Mouse (Mus musculus) layer of hippocampus, adult 8-10 months (tissue): ENCODE data around the gene Zfp90. TPM values are rescaled to one million over a fixed set of nuclear protein-coding genes. Genes with fewer than 3 reads are reported as not detected.
"Not testable (repeated sequence)": the region's sequence is repeated elsewhere in the genome, so short reads cannot be mapped to it uniquely, and the experiment has no call there.

Experiments
- DNase-seq, 2 experiments: peaks; one replicate each; pipeline ENCODE4 v3.0.0; 2022; ENCODE audit warnings: low spot score in 2 of 2
- total RNA-seq, 4 experiments: library from RNA; stranded (reverse); gene quantifications; 2 replicates each; pipeline ENCODE4 v1.2.4; 2022

The Zfp90 gene
- total RNA-seq = 10 to 100 TPM; 11.0 to 15.2 (median 12.3) TPM

- DNase-seq = peak; percentile 91 to 95
Observed at GRCm38 (mm10) chr8:106415182-106415971, at the start of gene Zfp90. Gene Zfp90, plus strand, starts transcription at chr8:106415327.

DNA sequence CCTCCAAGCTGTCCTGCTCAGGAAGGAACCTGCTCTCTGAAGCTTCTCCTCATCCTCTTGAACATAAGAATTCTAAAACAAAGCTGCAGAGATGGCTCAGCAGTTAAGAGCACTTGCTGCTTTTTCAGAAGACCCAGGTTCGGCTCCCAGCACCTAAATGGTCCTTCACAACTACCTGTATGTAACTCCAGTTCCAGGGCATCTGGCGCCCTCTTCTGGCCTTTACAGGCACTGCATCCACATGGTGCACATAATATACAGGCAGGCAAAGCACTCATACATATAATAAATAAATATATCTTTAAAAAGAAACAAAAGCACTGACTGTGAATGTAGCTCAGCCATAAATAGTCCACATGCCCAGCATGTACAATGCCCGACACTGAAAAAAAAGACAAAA is 46.6 kb upstream of the Zfp90 start:
- no peak for DNase-seq

DNA sequence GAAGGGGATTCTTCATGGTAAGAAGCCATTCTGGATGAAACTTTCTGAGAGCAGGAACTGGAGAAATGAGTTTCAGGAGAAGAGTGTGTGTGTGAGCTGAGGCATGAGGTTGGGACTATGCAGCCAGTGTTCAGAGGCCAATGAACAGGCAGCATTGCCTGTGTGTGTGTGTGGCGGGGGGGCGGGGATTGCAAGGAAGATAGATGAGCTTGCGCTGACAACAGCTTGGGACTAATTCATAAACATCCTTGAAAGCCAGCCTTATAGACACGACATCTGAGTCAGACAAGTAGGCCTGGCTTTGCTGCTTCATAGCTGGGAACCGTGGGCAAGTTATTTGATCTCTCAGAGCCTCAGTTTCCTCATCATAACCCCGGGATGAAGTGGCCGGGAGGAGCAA is 46.1 kb upstream of the Zfp90 start:
- no peak for DNase-seq

GRCm38 (mm10) chr8:106375957-106376356 is 39.2 kb upstream of the Zfp90 start:
- DNase-seq = no peak

- DNase-seq = peak in 1 of 2 experiments; percentile 20
Observed at GRCm38 (mm10) chr8:106376862-106377261, 38.3 kb upstream of the Zfp90 start.

DNA sequence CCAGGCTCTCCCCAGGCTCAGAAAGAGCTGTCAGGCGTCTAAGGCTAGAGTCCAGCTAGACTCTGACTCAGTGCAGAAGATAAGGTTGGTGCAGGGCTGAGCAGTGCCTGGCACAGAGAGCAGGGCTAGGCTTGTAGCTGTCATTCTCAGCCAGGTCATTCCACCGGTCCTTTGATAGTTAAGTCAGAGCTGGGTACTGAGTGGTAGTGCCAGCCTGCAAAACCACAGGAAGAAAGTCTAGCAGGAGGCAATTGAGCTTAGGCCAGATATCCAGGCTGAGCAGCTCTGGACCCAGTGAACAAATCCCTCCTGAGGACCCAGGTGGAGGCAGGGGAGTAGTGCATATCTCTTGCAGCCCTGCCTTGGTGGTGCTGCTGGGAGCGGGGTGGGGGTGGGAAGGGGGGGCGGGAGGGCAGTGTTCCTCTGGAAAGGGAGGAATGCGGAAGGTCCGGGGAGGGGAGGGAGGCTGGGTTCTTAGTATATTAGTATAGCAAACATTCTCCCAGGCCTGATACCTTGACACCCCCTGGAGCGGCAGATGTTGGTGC is 36.6 kb upstream of the Zfp90 start:
- no peak for DNase-seq

GRCm38 (mm10) chr8:106379357-106379756 is 35.8 kb upstream of the Zfp90 start:
- no peak for DNase-seq

DNA sequence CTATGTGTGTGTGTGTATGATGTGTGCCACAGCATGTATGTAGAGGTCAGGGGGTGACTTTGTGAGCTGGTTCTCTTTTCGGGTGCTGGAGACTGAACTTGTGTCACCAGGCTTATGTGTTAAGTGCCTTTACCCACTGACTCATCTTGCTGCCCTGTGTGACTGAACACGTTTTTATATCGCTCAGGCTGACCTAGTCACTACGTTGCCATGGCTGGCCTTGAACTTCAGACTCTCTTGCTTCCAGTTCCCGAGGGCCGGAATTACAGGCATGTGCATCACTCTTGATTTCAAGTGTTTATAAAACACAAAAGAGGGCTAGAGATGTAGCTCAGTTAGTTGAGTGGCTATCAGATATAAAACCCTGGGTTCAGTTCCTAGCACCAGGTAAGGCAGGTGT is 34.1 kb upstream of the Zfp90 start:
- no peak for DNase-seq

GRCm38 (mm10) chr8:106387801-106388415 is 27.2 kb upstream of the Zfp90 start:
- no peak for DNase-seq

DNA sequence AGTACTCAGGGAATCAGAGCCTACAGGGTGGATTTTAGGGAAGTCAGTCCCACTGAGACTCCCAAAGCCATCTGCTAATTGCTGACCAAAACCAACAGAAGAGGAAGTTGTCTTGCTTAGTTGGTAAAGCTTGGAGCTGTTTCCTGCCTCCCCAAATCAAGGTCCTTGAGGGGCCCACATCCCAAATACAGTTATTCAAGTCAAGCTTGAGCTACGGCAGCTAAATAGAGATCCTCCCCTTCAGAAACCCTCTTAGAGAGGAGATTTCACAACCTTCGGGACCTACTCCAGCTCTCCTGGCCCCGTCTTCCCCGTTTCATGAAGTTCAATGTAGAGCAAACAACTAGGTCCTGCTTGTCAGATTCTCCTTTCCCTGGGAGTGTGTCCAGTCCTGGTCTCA is 20.6 kb upstream of the Zfp90 start:
- no peak for DNase-seq

DNA sequence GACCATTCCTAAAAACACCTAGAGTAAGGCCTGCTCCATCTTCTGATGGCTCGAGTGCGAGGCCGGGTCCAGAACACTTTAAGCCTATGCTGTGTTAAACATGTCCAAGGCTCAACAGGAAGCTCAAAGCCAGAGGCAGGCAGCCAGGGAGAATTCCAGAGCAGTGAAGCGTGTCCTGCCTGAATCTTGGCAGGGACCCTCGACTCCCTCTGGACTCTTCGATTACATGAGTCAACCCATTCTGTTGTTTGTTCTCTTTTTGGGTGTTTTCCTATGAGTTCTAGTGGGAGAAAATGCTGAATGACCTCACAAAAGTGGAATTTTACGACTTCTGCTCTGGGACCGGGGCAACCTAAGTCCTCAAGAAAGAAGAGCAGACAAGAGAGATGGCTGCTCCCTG is 15.4 kb upstream of the Zfp90 start:
- DNase-seq = peak in 1 of 2 experiments; percentile 21

GRCm38 (mm10) chr8:106400181-106400580 is 14.9 kb upstream of the Zfp90 start:
- DNase-seq = no peak

DNA sequence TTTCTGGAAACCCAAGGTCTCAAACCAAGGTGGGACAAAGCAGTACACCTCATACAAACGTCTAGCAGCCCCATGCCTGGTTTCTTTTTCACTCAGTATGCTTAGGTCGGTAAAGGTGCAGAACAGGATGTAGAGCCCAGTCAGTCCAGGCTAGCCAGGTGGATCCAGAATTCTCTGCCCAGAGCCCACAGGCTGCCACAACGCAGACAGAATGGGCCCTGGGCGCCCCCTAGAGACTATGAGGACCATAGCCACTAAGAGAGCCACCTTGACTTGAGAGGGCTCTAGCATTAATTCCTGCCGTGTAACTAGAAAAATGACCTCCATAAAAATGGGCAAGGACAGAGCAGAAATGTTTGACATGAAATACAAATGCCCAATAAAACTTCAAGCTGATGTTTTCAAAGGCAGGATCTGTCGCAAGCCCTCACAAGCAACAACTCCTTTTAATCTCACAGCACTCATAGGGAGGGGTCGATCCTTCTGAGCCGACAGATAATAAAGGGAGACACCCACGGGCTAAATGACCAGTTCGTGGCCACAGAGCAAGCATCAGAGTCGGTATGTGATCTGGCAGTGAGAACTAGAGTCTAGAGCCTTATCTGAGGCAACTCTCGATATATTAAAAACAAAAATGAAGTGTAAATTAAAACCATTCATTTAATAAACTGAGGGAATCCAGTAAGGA is 11.7 kb upstream of the Zfp90 start:
- peak; percentile 34 to 63 for DNase-seq

GRCm38 (mm10) chr8:106404825-106405224 is 10.3 kb upstream of the Zfp90 start:
- no peak for DNase-seq

GRCm38 (mm10) chr8:106405810-106406209 is 9.3 kb upstream of the Zfp90 start:
- no peak for DNase-seq

- no peak for DNase-seq
Observed at GRCm38 (mm10) chr8:106410055-106410454, 5.1 kb upstream of the Zfp90 start.

GRCm38 (mm10) chr8:106410564-106410963 is 4.6 kb upstream of the Zfp90 start:
- no peak for DNase-seq

GRCm38 (mm10) chr8:106411783-106412451 is 3.2 kb upstream of the Zfp90 start:
- DNase-seq = peak; percentile 30 to 63

DNA sequence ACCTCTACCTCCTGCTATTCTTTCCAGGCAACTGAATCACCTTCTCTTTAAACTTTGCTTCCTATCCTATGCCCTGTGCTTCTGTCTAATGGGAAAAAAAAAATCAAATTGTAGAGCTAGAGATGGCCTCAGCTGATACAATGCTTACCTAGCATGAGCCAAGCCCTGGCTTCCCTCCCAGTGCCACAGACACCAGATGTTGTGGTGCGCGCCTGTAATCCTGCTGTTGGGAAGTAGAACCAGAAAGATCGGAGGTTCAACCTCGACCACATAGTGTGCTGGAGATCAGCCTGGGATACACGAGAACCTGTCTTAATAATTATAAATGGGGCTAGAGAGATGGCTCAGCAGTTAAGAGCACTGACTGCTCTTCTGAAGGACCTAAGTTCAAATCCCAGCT is 2.6 kb downstream of the Zfp90 start:
- no peak for DNase-seq

- DNase-seq = no peak
Observed at GRCm38 (mm10) chr8:106431088-106431487, 16.0 kb downstream of the Zfp90 start.

DNA sequence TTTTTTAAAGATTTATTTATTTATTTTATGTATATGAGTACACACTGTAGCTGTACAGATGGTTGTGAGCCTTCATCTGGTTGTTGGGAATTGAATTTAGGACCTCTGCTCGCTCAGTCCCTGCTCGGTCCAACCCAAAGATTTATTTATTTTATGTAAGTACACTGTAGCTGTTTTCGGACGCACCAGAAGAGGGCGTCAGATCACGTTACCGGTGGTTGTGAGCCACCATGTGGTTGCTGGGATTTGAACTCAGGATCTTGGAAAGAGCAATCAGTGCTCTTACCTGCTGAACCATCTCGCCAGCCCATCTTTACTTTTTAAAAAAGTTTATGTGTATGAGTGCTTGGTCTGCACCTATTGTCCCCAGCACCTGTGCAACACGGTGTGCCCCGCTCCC is 16.8 kb downstream of the Zfp90 start:
- not testable (repeated sequence) for DNase-seq
